Mouse (Mus musculus) c-Kit-positive CD71-negative TER-119-negative erythroid progenitor cells, embryonic 14.5 days (primary cell): ENCODE results near the gene Krt80.
A peak's percentile ranks its signal among the peaks of the same experiment; 100 is the strongest.

Experiments used
- DNase-seq: peaks from one replicate; pipeline ENCODE4 v3.0.0-alpha.2; 2013; ENCODE audit warnings: low read depth

The Krt80 gene

GRCm38 (mm10) chr15:101316913-101317813 is 52.8 kb downstream of the Krt80 start:
- DNase-seq, result no peak

- no peak for DNase-seq
Measured at GRCm38 (mm10) chr15:101316279-101316912, 53.6 kb downstream of the Krt80 start.

- DNase-seq, result peak; percentile 87
Measured at GRCm38 (mm10) chr15:101315832-101316231, 54.1 kb downstream of the Krt80 start.

- no peak for DNase-seq
Measured at GRCm38 (mm10) chr15:101315378-101315777, 54.6 kb downstream of the Krt80 start.

GRCm38 (mm10) chr15:101312006-101312405 is 58.0 kb downstream of the Krt80 start:
- DNase-seq, result no peak

GRCm38 (mm10) chr15:101311087-101311770 is 58.7 kb downstream of the Krt80 start:
- DNase-seq, result no peak

GRCm38 (mm10) chr15:101309493-101309892 is 60.5 kb downstream of the Krt80 start:
- DNase-seq, result no peak

GRCm38 (mm10) chr15:101308440-101309348 is 61.3 kb downstream of the Krt80 start:
- DNase-seq, result no peak

GRCm38 (mm10) chr15:101306459-101306858 is 63.5 kb downstream of the Krt80 start:
- DNase-seq, result no peak

GRCm38 (mm10) chr15:101303830-101304229 is 66.1 kb downstream of the Krt80 start:
- DNase-seq, result no peak

- DNase-seq, result no peak
Measured at GRCm38 (mm10) chr15:101302201-101302600, 67.8 kb downstream of the Krt80 start.

- no peak for DNase-seq
Measured at GRCm38 (mm10) chr15:101300128-101300527, 69.8 kb downstream of the Krt80 start.

- DNase-seq, result no peak
Measured at GRCm38 (mm10) chr15:101299480-101299960, 70.4 kb downstream of the Krt80 start.

GRCm38 (mm10) chr15:101298550-101298949 is 71.4 kb downstream of the Krt80 start:
- no peak for DNase-seq

- no peak for DNase-seq
Measured at GRCm38 (mm10) chr15:101297988-101298387, 72.0 kb downstream of the Krt80 start.
